Mouse (Mus musculus): ENCODE measurements around the gene Ttc9.
A peak's percentile ranks its signal among the peaks of the same experiment; 100 is the strongest.

The Ttc9 gene

DNA sequence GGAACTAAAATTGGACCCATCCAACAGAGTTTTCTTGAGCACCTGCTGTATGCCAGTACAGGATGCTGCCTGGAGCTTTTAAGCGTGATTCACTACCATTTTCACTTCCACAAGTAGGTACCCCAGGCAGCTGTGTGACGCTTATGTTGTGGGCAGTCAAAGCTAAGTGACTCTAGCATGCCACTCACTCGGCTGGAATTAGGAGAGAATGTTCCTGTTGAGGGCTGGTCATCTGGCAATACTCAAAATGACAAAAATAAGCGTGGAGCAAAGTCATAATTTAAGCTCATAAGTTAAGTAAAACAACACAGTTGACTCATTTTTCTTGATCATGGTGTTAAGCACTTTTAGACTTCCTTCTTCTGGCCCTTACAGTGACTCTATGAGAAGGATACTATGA is 31.0 kb downstream of the Ttc9 start:
- no peak for DNase-seq

DNA sequence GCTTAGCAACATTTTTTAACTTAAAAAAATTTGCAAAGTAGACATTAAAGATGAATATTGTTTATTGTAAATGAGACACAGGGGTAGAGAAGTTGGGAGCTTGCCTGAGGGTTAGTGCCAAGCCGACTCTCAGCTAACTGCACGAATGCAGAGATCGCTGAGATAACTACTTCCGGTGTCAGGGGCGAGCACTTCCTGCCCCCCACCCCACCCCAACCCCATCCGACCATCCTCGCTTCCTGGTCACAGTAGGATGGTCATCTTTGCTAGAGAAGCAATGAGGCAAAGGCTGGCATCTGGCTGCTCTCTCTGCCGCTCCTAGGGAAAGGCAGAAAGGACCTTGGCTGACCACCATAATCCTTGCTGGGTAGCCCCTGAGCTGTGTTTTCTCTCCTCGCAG is 32.1 kb downstream of the Ttc9 start:
- DNase-seq = no peak

DNA sequence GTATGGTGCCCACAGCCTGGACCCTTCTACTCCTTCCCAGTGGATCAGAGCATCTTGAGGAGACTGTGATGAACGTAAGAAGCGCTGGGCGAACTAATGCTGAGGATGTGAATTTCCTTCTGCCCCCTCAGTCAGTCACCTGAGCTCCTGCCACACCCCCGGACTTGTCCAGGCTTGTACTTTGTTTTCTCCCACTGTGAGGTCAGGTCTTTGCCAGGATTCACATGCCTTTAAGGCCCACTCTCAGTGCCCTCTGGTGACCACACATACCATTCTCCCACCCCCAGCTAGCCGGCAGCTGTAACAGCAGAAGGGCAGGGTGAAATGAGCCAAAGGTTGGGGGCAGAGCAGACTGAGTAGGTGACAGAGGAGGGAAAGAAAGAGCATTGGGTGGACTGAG is 32.9 kb downstream of the Ttc9 start:
- no peak for DNase-seq

DNA sequence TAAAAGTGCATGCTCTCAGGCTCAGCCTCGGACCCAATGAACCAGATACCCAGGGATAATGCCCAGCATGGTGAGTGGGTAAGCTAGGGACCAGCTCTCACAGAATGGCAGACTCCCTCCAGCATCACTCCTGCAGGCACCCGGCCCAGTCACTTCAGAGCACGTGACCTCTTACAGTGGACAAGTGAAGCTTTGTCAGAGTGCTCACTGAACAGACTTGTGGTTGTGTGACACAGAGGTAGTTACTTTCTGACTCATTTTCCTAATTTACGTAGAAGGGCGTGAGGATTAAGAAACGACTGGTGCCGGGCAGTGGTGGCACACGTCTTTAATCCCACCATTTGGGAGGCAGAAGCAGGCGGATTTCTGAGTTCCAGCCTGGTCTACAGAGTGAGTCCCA is 37.4 kb downstream of the Ttc9 start:
- DNase-seq = no peak

DNA sequence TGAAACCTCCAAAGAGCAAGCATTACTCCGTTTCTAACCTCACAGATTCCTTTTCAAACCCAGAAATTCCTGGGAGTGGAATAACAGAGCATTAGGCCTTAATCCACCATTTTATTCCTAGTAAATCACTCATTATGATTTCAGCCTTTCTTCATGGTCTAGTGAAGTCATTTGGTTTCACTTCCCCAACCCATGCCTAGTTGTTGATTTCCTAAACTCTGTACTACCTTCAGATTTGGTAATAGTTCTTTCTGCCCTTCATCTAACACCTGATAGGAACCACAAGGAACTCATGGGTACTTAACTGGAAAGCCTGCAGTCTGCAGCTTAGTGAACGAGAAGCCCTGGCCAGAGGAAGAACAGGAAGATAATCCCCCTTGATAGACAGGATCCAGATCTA is 44.5 kb downstream of the Ttc9 start:
- no peak for DNase-seq

DNA sequence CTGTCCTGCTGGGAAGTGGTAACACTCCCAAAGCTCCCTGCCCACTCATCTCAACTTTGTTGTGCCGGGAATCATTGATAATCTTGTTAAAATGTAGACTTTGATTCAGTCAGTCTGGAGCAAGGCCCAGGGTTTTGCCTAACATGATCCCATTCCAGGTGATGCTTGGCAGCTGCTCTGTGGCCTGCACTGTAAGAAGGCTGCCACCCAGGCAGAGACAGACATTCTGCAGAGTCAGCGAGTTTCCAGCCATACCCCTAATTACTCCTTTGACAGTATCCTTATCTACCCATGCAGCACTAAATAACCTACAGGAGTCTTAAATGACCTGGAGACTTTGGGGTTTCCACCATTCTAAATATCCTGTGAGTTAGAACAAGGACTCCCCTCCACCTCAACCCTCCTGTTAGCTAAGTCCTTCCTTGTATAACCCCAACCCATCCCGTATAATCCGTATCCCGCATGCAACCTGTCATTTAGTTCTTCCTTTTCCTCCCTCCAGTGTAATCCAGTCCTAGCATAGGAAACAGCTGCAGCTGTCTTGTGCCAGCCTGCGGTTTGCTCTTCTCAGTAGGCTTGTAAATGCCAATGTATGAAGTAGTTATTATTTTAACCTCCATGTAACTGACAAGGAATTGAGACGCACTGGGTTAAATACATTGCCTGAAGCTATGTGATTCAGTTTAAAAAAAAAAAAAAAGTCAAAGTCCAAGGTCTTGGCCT is 48.9 kb downstream of the Ttc9 start:
- DNase-seq = no peak

DNA sequence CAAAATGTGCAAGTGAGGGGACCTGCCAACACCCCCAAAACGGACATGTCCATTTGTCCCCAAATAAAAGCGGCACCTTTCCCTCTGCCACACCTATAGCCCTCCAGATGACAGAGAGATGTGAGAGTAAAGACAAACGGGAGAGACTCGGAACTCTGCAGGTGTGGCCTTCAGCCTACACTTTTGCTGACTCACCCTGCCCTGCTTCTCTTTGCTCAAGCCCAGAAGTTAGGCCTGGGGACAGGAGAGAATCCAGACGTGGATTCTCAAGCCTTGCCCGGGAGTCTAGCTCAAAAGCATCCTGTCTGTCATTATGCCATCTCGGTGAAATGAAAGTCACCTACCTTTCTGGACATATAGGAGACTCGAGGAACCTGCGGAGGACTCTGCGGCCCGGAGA is 52.3 kb downstream of the Ttc9 start:
- no peak for DNase-seq

DNA sequence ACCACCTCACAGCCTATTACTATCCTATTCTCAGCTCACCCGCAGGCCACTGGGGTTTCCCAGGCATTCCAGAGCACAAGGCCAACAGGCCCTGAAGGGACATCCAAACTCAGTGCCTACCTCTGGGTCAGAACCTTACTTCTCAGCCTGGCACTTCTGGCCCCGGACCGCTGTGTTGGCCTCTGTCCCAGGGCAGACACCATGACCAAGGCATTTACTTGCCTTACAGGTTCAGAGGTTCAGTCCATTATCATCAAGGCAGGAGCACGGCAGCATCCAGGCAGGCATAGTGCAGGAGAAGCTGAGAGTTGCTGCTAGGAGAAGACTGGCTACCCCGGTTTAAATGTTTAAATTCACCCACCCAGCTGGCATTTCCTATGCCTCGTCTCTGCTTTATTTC is 53.0 kb downstream of the Ttc9 start:
- DNase-seq = no peak

DNA sequence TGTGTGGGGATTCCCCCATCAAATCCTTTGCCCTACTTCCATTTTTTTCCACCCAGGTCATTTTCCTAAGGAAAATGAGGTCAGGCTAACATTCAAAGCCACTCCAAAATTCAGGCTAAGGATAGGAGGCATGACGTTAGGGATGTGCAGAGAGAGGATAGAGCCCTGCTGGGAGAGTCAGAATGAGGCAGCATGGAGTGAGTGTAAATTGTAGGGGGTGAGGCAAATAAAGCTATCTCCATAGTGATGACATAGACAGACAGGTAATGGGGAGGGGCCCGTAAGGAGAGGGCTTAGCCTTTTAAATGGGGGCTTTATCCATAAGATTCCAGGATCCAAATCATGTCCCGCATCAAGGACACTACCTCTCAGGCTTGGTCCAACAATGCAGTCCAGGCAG is 54.9 kb downstream of the Ttc9 start:
- DNase-seq = no peak

DNA sequence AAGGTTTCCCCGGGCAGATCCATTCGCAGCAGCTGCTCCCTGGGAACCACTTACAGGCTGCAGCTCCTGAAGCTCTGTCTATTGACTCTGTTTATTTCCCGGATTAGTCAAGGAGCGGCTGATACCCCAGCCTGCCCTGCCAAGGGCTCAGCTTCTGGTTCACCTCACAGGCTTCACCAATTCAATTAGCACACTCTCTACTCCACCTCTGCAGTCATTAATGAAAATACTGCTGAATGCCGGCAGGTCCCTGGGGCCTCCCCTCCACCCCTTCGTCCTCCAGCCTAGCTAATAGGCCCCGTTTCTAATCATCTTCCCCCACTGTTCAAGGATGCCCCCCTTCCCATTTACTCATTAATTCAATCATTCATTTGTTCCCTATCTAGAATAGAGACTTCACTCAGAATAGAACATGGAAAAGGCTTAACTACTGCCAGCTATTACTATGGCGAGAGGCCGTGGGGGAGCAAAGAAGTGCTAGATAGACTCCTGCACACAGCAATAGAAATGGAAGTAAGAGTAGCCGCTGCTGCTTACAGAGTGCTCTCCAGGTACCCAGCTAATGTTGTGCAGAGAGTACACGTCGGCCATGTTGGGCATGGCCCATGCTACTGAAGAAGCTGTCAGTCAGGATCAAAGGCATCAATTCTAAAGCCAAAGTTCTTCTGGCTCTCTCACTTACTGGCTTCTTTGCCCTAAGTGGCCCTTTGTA is 55.5 kb downstream of the Ttc9 start:
- DNase-seq = peak; percentile 9

DNA sequence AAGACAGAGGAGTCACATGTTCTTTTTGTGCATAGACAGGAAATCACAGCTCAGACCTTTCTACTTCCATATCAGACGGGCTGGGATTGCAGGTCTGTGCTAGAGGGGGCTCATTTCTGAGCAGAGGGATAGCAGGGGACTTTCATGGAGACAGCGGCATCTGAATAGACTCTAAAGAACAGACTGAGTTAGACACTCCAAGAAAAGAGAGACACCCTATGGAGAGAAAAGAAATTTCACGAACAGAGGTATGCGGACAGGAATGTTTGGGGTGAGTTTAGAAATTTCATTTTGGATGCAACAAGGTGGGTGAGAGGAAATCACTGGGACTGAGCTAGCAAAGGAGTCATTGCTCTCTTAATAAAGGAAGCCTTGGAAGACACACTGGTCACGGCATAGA is 56.8 kb downstream of the Ttc9 start:
- DNase-seq = no peak

DNA sequence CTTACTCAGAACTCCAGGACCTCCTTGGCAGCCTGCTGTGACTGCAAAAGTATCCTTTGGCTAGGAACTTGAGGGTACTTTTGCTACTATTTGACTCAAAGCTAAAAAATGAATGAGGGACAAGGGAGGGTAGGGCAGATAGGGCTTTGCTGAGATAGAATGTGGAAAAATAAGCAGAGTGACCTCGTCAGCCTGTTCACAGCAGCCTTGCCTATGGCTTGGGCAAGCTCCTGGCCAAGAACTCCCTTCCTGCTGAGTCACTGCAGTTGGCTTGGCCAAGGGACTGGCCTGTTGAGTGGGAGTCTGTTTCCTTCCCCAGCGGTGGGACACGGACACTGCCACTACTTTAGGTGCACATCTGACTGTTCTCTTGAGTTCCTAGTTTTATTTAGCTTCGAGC is 57.5 kb downstream of the Ttc9 start:
- DNase-seq = no peak

DNA sequence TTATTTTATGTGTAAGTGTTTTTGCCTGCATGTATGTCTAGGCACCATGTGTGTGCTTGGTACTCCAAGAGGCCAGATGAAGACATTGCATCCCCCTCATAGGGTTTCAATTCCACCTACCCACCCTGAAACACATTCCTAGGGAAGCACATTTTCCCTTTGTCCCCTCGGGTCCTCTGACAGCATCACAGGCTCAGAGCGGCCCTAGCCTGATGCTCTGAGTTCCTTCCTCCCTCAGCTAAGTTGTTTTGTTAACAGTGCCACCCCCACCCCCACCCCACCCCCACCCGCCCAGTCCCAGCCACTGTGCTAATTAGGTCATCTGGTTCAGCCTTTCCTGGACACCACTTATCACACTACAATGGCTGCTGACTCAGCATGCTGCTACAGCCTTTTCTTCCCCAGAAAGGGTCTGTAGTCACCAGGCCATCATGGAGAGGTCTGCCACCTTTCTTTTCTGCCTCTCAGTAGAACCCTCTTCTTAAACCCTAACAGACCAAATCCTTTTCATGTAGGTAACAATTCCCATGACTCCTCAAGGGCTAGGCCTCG is 58.5 kb downstream of the Ttc9 start:
- no peak for DNase-seq

DNA sequence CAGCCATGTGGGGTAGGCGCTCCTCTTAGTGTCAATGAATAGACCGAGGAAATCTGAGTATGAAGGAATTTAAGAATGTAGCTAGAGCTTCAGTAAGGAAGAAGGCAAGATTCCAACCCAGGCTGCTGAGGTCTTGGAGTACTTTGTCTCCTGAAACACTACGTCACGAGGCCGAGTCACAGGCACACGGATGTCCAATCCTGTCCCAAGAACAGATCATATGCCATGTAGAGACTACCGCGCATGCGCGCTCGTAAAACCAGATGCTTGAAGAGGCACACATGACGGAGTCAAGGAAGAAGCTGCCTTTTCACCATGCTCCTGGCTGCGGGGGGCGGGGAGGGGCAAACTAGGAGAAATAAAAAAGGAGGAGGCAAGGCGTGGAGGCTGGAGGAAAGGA is 59.1 kb downstream of the Ttc9 start:
- DNase-seq = no peak

DNA sequence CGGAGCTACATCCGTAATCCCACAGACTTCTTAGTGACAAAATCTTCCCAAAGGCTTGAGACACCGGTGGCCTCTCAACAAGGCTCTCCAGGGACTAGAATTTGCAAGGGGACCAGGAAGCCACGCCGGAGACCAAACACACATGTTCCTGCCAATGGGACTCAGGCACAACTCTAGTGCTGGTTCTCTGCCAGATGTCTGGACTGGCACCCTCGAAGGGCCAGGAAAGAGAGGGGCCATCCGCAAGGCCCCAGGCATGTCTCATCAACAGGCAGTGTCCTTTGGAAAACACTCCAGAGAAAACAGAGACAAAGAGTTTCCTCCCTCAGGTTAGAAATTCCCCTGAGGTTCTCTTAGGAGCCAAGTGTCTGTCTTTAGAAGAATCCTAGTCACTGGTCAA is 59.7 kb downstream of the Ttc9 start:
- DNase-seq = no peak

DNA sequence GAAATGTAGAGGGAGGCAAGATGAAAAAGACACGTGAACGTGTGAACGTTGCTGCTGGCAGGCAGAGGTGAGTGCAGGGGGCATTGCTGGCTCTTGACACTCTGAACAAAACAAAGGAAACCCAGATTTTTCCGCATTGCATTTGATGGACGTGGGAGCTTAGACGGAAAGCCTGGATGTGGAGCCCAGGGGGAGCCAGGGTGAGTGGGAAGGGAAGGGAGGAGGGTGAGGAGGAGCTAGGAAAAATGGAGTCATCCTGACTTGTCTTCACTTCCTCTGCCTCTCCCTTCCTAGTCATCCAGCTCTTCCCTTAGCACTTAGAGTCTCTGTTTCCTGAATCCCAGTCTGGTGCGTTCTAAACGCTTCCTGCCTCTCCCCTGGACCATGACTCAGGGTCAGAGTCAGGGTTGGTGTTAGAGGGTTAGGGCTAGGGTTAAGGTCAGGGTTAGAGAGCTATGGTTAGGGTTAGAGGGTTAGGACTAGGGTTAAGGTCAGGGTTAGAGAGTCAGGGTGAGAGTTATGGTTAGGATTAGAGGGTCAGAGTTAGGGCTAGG is 60.2 kb downstream of the Ttc9 start:
- DNase-seq = peak; percentile 19

DNA sequence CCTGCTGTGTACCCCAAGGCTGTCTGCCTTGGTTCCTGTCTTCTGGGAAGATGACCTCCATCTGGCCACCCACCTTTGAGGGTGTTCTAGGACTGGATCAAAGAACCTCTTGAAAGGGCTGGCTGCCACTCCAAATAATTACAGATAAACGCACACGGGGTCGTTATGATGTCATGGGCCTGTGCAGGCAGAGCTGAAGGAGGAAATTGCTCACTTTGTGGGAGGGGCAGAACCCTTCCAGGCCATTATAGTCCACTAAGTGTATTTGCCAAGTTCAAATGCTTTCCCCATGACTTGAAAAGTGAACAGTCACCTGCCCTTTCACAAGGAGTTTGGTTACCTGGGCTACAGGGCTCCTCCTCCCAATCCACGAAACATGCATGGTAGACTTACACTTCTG is 67.0 kb downstream of the Ttc9 start:
- no peak for DNase-seq

DNA sequence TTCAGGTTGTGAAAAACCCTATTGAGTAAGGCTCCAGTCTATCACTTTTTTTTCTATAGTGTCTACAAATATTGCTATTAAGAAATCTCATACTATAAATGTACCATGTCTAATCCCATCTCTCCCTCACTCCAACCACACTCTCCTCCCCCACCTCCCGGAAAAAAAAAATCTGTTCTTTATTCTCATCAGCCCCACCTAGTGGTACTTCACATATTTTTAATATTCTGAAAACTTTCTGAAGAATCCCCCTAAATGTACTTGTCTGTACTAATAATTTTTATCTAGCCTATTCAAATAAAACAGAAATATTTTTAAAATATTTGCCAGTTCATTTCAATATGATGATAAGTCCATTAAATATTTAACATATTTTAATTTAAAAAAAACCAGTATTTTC is 71.9 kb downstream of the Ttc9 start:
- peak; percentile 73 for DNase-seq

DNA sequence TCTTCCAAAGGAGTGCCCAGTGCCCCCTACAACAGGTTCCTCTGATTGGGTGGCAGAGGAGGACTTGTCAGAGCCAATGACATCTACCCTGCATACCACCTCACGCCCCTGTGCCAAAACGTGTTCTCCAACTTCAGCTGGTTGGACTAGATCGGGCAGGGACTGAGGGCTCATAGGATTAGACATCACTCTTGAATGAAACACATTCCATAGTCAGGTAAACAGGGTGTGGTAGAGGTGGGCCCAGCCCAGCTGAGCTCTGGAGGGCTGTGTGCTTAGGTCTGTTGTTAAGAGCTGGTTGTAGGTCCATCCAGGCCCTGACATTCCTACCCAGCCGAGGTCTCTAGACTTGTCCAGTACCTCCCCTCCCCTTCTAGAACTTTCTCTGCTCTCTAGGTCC is 81.6 kb downstream of the Ttc9 start:
- no peak for DNase-seq

Data from embryo, embryonic 11 days (tissue).